Mouse (Mus musculus) layer of hippocampus, adult 8-10 months (tissue): ENCODE results near the gene Sypl. TPM values are rescaled to one million over a fixed set of nuclear protein-coding genes. Genes with fewer than 3 reads are reported as not detected.

ENCODE experiments used
- total RNA-seq, 4 experiments: library from RNA; stranded (reverse); gene quantifications; 2 replicates each; pipeline ENCODE4 v1.2.4; 2022

Gene Sypl
- total RNA-seq, 4 experiments from 2014 or later: 44.9 to 53.8 (median 50.0) TPM

Other genes with a start within 250 kb of the Sypl start
- gene Nampt, start 134.3 kb upstream of the Sypl start, total RNA-seq: 10 to 100 TPM; 38.4 to 45.3 (median 40.3) TPM
- 1 to 10 TPM; 1.8 to 2.7 (median 2.3) TPM for gene Cdhr3, start 139.0 kb downstream of the Sypl start, total RNA-seq
- 10 to 100 TPM; 56.9 to 65.7 (median 60.7) TPM for gene Atxn7l1, start 193.8 kb downstream of the Sypl start, total RNA-seq